Mouse (Mus musculus): ENCODE results near the gene Ccdc62.
A peak's percentile ranks its signal among the peaks of the same experiment; 100 is the strongest.

The Ccdc62 gene

DNA sequence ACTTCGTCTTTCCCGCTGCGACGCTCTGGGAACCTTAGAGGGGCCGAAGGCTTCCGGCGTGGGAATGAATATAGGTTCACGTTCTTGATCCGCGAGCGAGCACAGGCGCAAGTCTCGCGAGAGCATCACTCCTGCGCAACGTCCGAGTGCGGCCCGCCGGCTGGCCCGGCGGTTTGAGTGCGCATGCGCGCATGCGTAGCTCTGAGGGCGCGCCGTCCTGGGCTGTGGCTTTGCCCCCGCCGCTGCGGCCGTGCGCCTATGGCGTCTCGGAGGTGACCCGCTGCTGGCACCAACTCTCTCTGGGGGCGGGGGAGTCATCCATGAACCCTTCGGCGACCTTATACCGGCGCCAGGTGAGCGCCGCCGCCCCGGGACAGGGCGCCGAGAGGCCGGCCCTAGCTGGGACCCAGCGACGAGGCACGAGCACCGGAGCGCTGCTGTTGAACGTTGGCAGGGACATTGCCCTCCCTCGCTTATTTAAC, at the start of gene Ccdc62:
TSS of gene Ccdc62 (plus strand) at position 172 of the 482 bp plus-strand sequence.
- DNase-seq (ENCODE audit: low read depth): peak; percentile 90

DNA sequence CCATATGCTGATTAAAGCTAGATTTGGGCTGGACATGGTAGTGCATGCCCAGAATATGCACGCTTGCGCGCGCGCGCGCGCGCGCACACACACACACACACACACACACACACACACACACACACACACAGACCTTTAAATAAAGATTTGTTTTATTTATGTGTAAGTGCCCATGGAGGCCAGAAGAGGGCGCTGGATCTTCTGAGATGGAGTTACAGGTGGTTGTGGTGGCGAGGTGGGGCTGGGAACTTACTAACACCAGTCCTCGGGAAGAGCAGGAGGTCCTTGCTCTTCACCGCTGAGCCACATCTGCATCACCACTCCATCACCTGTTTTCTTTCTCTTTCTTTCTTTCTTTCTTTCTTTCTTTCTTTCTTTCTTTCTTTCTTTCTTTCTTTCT, 49.7 kb upstream of the Ccdc62 start:
- DNase-seq (ENCODE audit: low read depth): no peak

DNA sequence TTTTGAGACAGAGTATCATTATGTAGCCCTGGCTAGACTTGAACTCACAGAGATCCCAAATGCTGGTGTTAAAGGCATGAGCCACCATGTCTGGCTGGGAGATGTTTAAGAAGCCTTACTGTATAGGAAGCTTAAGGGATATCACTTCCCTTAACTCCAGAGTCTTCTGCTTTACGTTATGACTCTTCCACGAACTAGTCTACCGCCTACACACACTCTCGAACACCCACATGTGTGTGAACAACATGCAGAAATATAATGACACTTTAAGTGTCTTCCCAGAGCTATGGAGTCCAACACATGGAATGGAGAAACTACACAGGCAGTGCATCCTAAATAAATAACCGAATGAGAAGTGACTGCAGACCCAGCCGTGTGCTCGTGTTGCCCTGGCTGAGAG, 46.6 kb upstream of the Ccdc62 start:
- no peak for DNase-seq (ENCODE audit: low read depth)

DNA sequence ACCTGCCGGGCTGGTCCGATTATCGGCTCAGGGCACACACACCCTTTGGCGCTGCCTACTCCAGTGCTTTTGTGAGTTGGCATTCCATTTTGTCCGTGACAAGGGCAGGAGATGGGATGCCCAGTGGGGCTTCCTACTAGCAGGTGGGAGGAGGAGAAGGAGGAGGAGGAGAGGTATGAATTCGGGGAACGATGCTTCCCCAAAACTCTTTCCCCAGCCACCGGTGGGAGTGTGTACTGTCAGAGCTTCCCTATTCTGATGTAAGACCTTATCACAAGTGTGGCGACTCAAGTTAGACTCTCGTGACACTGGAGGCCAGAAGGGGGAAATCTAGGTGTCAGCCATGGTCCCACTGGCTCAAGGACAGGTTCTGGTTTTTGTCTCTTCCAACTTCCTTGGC, 46.1 kb upstream of the Ccdc62 start:
- DNase-seq (ENCODE audit: low read depth): no peak

DNA sequence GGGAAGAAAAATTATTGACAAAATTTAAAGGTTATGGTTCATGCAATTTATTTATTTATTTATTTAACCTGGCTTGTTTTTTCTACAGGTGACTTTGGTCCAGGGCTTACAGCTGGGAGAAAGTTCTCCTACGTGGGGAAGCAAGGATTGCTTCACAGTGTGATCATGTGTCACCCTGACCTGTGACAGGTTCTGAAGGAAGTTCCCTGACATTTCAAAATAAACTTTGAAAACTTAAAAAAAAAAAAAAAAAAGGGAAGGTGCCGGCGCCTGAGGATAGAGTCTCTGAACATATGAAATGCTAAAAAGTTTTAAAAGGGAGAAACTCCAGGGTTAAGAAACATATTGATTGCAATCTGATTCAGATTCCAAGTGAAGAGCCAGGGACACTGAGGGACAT, 44.1 kb upstream of the Ccdc62 start:
- DNase-seq (ENCODE audit: low read depth): no peak

DNA sequence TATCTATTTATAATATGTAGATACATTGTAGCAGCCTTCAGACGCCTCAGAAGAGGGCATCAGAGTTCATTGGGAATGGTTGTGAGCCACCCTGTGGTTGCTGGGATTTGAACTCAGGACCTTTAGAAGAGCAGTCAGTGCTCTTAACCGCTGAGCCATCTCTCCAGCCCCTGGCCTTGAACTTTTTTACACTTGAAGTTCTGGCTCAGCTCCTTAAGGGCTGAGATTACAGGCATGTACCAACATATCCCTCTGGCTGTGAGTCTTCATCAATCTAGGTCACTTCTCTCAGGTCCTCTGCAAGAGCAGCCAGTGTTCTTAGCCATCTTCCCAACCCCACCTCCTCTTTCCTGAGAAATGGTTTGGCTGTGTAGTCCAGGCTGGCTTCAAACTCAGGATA, 40.2 kb upstream of the Ccdc62 start:
- no peak for DNase-seq (ENCODE audit: low read depth)

DNA sequence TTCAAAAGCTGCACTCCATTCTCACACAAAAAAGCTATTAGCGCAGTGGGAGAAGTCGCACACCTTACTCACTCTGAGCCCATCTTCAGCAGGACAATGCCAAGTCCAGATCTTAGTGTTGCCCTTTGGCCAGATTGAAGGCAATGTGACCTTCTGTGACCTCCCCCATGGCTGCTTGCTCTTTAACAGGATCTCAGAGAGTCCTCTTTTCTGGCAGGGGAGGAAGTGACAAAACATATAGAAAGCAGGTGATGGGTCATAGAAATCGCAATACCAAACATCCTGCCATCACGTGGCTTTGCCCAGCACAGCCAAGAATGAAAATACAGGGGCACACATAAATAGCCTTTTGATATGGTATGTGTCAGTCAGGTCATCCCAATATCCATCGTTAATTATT, 39.5 kb upstream of the Ccdc62 start:
- DNase-seq (ENCODE audit: low read depth): no peak

DNA sequence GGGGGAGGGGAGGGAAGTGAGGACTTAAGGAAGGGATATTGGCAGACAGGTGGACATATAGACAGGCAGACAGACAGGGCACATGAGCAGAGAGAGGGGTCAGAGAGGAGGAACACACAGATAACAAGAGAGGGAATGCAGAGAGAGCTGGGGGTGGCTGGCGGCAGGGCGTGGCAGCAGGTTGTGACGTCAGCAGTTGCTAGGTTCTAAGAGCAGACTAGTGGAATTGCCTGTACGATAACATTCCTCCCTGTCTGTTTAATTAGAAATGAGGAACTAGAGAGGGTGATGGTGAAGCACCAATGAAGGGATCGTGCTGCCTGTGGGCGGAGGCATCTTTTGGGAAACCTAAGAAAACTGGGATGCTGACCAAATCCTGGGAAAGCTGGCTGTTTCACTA, 38.8 kb upstream of the Ccdc62 start:
- DNase-seq (ENCODE audit: low read depth): peak; percentile 55

DNA sequence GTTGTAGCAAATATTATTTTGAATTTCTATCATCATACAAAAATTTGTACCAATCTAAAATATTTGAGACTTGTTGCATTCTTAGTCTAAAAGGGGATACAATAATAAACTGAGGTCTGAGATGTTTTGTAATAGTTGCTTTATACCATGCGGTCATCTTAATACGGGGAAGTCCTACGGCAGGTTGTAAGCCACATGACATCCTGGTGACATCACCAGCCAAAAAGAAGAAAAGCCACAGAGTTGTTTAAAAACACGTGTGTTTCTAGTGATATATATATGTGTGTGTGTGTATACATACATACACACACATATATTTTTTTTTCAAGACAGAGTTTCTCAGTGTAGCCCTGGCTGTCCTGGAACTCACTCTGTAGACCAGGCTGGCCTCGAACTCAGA, 37.0 kb upstream of the Ccdc62 start:
- DNase-seq (ENCODE audit: low read depth): no peak

DNA sequence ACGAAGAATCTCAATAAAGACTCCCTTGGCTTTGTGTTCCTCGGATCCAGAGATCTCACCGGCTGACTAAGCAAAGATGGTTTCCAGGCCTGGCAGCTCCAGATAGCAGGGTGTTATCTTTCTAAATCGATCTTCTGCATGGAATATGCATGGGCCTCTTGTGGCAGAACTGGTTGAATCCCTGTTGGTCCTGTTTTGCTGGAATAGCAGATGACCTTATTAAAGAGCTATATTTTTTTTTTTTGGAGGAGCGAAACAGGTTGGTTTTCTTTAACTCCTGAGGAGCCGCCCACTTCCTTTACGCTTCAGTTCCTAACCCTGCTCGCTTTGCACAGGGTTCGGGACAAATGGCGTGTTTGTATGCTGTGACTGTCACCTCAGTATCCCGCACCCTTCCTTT, 34.1 kb upstream of the Ccdc62 start:
- no peak for DNase-seq (ENCODE audit: low read depth)

DNA sequence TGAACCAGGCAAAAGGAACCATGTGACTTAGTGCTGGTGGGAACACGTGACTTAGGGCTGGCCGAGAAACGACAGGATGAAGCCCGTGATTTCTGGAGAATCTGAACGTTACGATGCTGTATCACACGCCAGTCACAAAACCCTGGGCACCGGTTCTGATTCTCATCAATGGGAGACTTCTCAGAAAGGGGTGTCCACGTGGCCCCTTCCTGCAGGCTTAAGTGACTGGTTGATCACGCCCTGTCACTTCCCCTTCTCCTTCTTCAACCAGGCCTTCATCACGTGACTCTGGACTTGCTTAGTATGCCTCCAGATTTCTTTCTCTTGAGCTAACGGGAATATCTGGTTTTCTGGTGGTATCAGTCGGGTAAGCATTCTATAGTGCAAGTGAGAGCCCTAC, 33.1 kb upstream of the Ccdc62 start:
- DNase-seq (ENCODE audit: low read depth): no peak

DNA sequence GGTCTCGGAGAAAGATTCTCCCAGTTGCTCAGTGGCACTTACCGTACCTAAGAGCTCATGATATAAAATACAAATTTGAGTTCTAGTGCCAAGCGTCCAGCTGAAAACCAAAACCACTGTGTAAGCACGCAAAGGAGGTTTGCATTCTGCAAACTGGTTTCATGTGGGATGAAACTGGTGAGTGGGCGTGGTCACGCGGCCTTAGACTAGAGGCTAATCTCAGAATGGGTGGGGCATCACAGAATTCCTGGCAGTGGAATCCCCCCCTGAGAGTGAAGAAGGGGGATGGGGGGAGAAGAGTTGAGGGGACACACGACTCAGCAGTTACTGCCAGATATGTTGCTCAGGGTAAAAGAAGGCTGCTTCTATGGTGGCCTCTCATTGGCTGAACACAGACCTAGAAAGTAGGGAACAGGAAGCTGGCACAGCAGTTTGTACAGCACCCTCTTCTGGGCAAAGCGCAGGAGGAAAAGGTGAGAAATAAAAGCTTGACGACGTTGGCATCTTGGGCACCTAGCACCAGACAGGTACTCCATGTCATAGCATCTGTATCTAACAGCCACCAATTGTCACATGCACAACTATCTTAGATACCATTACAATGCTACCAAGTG, 26.3 kb upstream of the Ccdc62 start:
- DNase-seq (ENCODE audit: low read depth): no peak

DNA sequence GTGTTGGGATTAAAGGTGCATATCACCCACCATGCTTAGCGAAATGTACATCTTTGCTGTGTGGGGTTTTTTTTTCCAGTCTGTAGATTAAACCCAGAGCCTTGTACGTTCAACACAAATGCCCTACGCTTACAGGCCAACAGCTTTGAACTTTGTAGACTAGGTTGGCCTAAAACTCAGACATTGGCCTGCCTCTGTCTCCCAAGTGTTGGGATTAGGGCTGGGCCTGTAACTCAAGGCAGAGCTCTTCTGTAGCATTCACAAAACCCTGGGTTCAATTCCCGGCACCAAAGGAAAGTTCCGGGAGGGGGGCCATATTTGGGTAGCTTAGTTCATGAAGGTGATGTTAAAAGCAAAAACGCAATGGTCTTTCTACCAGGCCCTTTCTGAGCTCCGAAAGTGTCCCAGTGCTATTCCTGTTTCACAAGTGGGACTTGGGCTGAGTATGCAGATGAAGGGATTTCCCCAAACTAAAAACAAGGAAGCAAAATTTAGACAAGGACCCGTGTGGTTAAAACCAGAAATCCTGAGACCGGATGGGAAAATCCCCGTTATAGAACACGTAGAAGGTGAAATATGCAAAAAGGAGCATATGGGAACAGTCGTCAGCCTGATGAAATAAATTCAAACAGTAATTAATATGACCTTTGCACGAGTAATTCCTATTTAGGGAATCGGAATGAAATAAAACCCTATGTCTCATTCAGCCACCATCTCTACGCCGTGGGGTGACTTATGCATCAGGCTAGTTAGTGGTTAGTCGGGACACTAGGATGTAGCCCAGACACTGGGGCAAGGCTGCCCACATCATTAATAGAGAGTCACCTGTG, 24.1 kb upstream of the Ccdc62 start:
- no peak for DNase-seq (ENCODE audit: low read depth)

DNA sequence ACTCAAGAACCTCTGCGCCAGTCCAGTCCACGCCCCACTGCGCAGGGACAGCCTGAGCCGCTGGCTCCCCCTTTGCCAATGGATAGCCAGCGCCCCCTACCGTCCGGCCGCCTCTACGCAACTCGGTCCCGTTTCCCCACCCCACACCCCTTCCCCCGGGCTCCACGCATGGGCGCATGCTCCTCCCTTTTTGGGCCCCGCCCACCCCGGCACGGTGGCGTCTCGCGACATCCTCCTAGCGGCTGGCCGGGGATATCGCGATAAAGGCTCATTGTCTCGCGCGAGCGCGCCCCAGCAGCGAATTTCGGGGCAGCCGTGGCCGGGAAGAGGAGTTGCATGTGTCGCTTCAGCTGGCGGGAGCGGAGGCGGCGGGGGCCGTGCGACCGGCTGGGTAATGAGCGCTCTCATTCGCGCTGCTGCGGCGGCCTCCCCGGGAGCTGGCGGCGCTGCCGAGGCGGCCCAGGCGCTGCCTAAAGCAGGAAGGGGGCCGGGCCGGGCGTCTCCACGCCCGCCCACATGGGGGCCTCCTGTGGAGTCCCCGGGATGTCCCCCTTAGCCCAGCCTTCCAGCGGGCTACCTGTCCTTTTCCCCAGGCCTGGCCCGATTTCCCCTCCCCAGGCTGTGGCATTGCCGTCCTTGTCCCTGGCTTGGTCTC, 23.4 kb upstream of the Ccdc62 start, which contains the start of gene Denr:
TSS of gene Denr (plus strand) at position 200 of the 655 bp plus-strand sequence.
- peak; percentile 98 for DNase-seq (ENCODE audit: low read depth)

DNA sequence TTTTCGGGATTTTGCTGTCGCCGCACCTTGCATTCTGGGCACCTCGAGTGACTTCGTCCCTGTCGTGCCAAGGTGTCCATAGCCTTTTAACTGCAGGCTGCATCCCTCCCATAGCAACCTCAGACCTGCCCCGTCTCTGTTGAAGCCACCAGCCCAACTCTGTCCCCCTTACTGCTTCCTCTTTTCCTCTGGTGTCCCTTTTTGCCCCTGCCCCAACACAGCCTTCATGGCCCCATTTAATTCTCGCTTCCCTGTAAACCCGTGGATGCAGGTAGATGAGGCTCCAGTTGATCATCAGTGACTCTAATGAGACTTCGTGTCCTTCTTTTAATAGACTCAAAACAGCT, 22.9 kb upstream of the Ccdc62 start:
- DNase-seq (ENCODE audit: low read depth): no peak

DNA sequence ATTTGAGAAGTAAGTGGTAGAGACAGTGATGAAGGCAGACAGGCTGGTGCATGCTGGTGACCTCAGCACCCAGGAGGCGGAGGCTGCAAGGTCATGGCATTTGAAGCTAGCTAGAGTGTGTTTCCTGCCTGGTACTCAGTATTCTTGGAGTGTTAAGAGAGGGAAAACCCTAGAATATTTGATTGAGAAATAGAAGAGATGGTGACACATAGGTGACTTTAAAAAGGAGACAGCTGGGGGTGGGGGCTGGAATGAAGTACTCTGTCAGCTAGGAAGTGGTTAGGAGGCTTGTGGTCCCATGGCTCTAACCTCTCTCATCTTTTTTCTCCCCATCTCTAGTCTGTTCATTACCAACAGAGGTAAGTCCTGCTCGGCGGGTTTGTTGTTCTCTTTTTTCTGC, 15.6 kb upstream of the Ccdc62 start:
- DNase-seq (ENCODE audit: low read depth): no peak

DNA sequence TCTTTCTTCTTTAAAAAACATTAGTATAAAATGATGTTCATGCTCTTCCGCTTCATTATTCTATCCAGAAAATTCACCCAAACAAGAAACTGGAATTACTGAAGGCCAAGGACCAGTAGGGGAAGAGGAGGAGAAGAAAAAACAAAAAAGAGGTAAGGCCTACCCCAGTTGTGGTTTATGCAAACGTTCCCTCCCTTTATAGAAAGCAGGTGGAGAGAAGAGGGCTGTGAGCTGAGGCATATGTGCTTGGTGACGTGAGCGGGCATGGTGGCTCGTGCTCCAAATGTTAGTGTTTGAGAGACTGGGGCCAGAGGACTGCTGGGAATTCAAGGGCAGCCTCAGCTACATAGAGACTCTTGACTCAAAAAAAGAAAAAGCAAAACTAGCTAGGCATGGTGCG, 8.4 kb upstream of the Ccdc62 start:
- no peak for DNase-seq (ENCODE audit: low read depth)

DNA sequence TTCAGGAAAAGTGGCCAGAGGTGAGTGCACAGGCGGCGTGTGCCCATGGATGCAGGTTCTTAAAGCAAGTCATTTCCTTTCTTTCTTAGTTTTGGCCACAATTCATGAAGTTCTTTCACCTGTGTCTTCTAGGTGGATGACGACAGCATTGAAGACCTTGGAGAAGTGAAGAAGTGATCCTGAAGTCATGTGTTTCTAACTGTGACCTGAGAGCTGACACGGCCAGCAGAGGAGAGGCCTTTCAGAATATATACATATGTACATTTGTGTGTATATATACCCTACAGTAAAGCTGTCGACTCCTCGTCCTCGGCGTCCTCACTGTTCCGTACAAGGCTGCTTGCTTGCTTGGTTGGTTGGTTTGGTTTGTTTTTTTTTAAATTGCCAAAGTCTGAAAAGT, 3.4 kb upstream of the Ccdc62 start, which contains the start of gene Gm43518:
TSS of gene Gm43518 (plus strand) at position 301 of the 400 bp plus-strand sequence.
- DNase-seq (ENCODE audit: low read depth): no peak

DNA sequence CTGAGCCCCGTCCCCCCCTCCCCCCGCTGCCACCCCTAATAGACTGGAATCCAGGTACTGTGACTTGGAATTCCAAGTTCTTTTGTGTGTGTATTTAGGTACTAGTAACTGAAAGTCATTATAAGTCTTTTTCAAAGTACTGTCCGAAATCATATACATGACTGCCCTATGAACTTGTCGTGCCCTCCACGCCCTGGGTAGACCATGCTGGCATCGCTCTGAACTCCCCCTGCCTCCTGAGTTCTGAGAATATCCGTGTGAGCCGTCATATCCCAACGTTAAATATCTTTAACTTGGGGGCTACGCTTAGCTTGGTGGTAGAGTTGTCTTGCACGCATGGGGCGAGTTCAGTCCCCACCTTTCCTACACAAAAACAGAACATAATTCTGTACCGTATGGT, 652 bp downstream of the Ccdc62 start:
- DNase-seq (ENCODE audit: low read depth): no peak

DNA sequence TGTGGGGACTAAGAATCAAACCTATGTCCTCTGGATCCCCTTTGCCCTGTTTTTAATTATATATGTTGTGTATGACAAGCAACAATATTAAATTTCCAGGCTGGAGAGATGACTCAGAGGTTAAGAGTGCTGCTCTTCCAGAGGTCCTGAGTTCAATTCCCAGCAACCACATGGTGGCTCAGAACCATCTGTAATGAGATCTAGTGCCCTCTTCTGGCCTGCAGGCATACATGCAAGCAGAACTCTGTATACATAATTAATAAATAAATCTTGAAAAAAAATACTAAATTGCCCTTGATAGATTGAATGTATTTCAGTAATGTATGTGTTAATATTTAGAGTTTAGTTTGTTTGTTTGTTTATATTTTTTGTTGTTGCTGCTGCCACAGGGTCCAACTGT, 2.4 kb downstream of the Ccdc62 start:
- DNase-seq (ENCODE audit: low read depth): no peak

DNA sequence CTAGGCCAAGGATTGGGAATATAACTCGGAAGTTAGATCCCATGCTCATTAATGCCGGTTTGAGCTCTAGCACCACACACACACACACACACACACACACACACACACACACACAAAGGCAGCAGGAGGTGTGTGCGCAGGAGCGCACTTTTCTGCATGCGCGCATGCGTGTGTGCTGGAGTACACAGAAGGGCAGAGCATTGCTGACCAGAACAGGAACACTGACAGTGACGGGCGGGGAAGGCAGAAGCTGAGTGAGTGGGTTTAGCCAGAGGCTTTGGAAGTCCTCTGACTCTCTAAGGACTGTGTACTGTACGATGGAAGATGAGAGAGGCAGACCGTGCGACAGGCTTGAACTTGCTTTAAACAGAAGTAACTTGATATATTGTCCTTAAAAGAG, 3.1 kb downstream of the Ccdc62 start:
- DNase-seq (ENCODE audit: low read depth): no peak

DNA sequence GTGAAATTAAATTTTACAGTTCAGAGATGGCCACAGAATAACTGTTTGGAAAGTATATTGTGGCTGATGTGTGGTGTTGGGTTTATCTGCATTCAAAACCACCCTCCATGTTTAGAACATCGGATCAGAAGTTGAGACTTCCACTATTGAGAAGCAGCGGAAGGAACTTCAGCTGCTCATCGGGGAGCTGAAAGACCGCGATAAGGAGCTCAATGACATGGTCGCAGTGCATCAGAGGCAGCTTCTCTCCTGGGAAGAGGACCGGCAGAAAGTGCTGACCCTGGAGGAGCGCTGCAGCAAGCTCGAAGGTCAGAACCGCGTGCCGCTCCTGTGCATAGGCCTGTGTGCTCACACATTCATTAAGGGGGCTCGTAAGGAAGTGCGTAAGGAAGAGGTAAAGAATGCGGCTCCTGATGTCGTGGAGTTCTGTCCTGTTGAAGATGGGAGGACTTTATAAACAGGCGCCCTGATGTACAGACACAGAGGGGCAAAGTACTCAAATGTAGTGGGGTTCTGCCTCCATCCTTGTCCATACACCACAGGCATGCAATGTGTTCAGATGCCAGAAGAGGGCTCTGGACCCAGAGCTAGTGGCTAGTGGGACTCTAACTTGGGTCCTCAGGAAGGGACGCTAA, 3.6 kb downstream of the Ccdc62 start:
- DNase-seq (ENCODE audit: low read depth): peak; percentile 45

DNA sequence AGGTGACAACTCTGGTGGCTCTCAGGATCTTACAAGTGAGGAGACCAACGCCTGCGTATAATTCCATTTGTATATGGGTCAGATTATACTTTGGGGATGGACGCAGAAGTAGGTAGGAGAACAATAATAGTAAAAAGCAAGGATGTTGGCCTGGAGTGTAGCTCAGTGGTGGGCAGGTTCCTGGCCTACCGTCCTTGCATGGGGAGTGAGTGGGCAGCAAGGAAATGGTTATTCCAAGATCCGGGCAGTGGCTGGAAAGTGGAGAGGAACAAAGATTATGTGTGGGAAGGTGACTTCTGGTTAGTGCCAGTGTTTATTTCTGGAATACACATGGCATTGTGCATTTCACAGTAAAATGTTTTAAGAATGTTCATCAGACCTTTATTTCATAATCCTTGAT, 5.5 kb downstream of the Ccdc62 start:
- DNase-seq (ENCODE audit: low read depth): no peak

Data from c-Kit-positive CD71-negative TER-119-negative erythroid progenitor cells, embryonic 14.5 days (primary cell).